Mouse (Mus musculus): ENCODE data around the gene Abhd2.

Gene Abhd2

GRCm38 (mm10) chr7:79375594-79375993, 102.6 kb downstream of the Abhd2 start:
- no peak for DNase-seq (ENCODE audit: low read depth, low spot score)

GRCm38 (mm10) chr7:79376516-79377275, 103.7 kb downstream of the Abhd2 start:
- DNase-seq (ENCODE audit: low read depth, low spot score), result no peak

GRCm38 (mm10) chr7:79386422-79387133, 113.6 kb downstream of the Abhd2 start, which contains the start of gene Rlbp1:
Gene Rlbp1, minus strand, starts transcription at chr7:79387048.
- no peak for DNase-seq (ENCODE audit: low read depth, low spot score)

- no peak for DNase-seq (ENCODE audit: low read depth, low spot score)
These were observed 114.1 kb downstream of the Abhd2 start for GRCm38 (mm10) chr7:79387140-79387539.

GRCm38 (mm10) chr7:79387991-79388390, 115.0 kb downstream of the Abhd2 start:
- no peak for DNase-seq (ENCODE audit: low read depth, low spot score)

- no peak for DNase-seq (ENCODE audit: low read depth, low spot score)
These were observed 115.7 kb downstream of the Abhd2 start for GRCm38 (mm10) chr7:79388671-79389206.

- DNase-seq (ENCODE audit: low read depth, low spot score), result no peak
These were observed 117.2 kb downstream of the Abhd2 start for GRCm38 (mm10) chr7:79390141-79390708.

- DNase-seq (ENCODE audit: low read depth, low spot score), result no peak
These were observed 118.5 kb downstream of the Abhd2 start for GRCm38 (mm10) chr7:79391471-79391870.

- DNase-seq (ENCODE audit: low read depth, low spot score), result peak; percentile 92
These were observed 119.1 kb downstream of the Abhd2 start, which contains the start of gene Fanci for GRCm38 (mm10) chr7:79391883-79392649. Gene Fanci, plus strand, starts transcription at chr7:79391929.

- peak; percentile 84 for DNase-seq (ENCODE audit: low read depth, low spot score)
These were observed 120.0 kb downstream of the Abhd2 start for GRCm38 (mm10) chr7:79392860-79393513.

GRCm38 (mm10) chr7:79393924-79394323, 120.9 kb downstream of the Abhd2 start:
- no peak for DNase-seq (ENCODE audit: low read depth, low spot score)

- no peak for DNase-seq (ENCODE audit: low read depth, low spot score)
These were observed 121.7 kb downstream of the Abhd2 start for GRCm38 (mm10) chr7:79394666-79395065.

- DNase-seq (ENCODE audit: low read depth, low spot score), result no peak
These were observed 122.2 kb downstream of the Abhd2 start for GRCm38 (mm10) chr7:79395186-79395585.

GRCm38 (mm10) chr7:79397446-79397963, 124.5 kb downstream of the Abhd2 start:
- no peak for DNase-seq (ENCODE audit: low read depth, low spot score)

GRCm38 (mm10) chr7:79398426-79398825, 125.4 kb downstream of the Abhd2 start:
- DNase-seq (ENCODE audit: low read depth, low spot score), result no peak

GRCm38 (mm10) chr7:79398971-79399370, 126.0 kb downstream of the Abhd2 start:
- no peak for DNase-seq (ENCODE audit: low read depth, low spot score)

GRCm38 (mm10) chr7:79400296-79400695, 127.3 kb downstream of the Abhd2 start:
- DNase-seq (ENCODE audit: low read depth, low spot score), result no peak

- no peak for DNase-seq (ENCODE audit: low read depth, low spot score)
These were observed 141.7 kb downstream of the Abhd2 start for GRCm38 (mm10) chr7:79414449-79415375.

Measured in CD4-positive helper T cell, adult 2 months (primary cell).